Mouse (Mus musculus) testis, postnatal 10 days (tissue): ENCODE measurements around the gene Casp6.

Experiments used
- DNase-seq: peaks from one replicate; pipeline ENCODE4 v3.0.0; 2021; ENCODE audit warnings: low spot score

Casp6 gene

DNA sequence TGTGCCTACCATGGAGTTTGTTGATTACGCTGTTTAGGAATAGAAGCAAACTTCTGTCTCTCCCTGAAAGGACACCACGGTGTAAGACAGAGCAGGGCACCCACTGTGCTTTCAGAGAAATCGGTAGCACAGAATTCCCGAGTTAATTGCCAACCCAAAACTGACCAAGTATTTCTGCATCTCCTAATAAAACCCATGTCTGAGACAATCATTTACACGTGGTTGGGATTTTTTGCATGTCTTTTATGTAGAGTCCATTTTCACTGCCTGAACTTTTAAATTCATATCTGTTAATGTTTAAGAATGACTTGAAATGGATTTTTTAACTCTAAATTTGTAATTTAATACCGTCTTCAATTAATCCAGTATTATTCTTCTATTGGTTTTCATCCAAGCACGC is 22.4 kb downstream of the Casp6 start:
- DNase-seq: no peak

DNA sequence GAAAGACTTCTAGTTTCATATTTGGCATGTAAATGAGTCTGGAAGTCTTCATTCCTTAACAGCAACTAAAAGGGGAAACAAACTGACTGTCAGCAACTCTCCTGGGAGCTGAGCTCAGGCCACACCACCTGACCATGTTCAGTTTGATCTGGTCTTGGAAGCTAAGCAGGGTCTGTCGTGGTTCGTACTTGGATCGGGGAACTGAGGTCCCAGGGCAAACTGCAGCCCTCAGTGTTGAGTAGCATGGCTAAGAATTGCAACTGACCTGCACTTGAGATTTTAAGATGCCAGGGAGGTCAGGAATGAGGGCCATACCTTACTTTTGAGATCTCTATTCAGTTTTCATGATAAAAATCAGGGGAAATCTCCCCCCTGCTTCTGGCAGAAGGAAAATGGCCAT is 24.6 kb downstream of the Casp6 start:
- DNase-seq: no peak

DNA sequence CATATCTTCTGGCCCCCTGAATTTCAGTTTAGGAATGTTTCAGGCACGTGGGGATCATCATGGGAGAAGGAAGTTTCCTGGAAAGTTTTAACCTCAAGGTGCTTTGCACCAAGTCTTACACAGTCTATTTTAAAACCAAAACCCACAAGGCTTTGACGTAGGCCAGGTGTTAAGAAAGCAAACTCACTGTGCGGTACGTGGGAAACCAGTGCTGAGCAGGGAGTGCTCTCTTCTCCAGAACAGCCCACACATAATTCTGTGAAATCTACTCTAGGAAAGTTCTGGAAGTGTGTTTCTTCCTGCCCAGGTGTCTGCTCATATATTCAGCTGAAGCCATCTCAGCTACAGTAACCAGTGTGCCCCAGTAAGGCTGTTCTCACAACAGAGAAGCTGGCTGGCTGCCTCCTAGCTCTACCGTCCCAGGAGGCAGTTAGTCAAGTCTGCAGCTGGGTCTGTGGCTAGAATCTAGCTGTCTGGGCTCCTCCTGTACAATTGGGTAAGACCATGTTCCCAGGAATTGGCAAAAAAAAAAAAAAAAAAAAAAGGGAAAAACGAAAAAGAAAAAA is 29.1 kb downstream of the Casp6 start:
- no peak for DNase-seq

DNA sequence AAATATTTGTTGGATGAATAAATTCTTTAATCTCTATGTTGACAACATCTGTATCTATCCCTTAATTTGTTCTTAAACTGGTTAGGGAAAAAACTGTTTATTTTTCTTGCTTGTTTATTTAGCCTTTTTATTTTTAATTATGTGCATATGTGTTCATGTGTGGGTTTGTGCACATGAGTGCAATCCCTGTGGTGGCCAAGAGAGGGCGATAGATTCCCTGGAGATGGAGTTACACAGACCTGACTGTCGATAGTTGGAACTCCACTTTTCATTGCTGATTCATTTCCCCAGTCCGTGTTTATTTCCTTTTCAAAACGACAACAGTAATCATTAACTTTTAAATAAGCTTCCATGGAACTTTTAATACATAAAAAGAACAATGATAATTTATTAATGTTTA is 31.2 kb downstream of the Casp6 start:
- peak; percentile 46 for DNase-seq

DNA sequence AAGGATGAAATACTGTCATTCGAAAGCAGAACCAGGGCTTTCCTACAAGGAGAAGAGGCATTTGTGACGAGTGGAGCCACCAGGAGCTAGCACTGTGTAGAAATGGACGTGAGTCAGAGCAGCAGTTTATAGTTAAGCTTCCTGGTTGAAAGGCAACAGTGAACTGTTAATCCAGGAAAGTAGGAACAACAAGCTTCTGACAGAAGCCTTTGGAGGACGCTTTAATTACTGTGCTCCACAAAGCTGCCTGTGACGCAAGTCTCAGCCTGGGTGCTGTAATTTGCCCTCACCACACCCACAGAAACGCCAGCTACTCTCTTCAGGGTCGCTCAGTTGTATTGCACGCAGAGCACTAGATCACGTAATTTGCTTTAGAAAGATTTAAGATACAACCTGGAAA is 35.3 kb downstream of the Casp6 start:
- DNase-seq: no peak

DNA sequence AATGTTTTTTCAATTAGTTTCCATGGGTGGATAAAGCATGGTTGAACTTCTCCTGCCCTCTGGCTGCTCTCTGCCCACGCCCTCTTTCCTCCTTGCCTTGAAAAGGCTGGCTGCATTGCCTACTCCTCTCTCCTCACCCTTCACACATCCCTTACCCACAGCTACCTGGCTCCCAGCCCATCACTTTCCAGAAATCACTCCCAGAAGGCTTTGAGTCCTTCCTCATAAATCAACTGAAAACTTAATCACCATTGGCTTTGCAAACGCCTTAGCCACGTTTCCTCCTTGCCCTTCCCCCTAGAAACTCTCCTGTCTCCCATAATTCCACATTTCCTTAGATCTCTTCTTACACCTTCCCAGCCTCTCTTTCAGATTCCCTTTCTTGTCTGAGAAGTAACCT is 36.6 kb downstream of the Casp6 start:
- DNase-seq: no peak

DNA sequence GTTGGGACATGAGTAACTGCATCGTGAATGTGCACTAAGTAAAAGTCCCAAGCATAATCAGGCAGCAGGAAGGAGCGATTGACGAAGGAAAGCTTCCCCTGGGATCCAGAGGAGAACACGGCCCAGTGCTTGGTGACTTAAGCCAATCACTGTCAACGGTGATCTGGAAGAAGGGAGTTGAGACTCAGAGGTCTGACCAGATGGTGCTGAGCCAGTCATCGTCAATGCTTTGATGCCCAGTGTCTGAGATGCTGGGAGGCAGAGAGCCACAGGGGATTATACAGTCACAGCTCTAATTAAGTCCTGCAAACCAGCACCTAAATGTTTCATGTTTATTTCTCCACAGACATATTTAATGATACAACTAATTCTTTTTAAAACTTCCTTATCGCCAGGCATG is 37.8 kb downstream of the Casp6 start:
- no peak for DNase-seq

DNA sequence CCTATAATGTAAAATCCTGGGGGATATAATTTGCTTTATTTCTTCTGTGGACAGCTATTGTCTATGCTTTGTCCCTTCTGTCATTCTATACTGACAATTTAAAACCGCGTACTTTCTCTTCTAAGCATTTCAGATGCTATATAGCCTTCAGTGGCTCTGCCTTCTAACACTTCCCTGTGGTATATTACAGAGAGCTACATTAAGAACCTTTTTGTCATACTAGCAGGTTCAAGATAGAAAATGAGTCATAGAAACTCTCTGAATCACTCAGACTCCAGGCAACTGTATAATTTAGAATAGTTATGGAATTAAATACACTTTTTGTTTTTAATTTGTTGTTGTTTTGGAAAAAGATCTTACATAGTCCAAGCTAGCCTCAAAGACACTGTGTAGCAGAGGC is 39.6 kb downstream of the Casp6 start:
- DNase-seq: no peak

DNA sequence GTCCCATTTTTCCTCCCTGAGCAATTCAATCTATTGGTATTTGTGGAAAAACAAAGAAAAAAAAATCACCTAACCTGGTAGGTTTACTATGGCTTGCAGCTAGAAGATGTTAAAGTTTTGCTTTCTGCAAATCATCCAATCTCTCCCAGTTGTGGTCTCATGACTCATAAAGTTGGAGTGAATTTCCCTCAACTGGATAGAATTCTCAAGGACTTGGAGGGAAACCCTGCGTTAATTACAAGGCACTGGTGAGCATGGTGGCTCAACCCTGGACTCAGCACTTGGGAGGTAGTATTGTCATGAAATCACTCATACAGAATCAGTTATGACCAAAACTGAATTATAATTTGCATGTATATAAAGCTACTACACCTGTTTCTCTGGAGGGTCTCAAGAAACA is 40.1 kb downstream of the Casp6 start:
- DNase-seq: no peak

DNA sequence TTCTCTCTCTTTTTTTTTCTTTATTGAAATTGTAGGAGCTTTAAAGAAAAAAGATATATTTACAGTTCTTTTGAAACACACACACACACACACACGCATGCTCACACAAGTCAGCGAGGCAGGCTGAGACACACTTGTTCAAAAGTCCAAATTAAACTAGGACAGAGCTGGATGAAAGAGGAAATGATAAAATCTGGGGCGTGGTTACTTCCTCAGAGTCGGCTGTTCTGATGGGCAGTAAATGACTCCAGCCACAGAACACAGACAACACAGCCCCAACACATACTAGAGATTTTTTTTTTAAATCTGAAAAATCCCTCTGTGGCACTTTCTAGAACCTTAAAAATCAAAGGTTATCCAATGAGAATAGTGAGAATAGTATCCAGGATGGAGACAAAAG is 42.6 kb downstream of the Casp6 start:
- no peak for DNase-seq

DNA sequence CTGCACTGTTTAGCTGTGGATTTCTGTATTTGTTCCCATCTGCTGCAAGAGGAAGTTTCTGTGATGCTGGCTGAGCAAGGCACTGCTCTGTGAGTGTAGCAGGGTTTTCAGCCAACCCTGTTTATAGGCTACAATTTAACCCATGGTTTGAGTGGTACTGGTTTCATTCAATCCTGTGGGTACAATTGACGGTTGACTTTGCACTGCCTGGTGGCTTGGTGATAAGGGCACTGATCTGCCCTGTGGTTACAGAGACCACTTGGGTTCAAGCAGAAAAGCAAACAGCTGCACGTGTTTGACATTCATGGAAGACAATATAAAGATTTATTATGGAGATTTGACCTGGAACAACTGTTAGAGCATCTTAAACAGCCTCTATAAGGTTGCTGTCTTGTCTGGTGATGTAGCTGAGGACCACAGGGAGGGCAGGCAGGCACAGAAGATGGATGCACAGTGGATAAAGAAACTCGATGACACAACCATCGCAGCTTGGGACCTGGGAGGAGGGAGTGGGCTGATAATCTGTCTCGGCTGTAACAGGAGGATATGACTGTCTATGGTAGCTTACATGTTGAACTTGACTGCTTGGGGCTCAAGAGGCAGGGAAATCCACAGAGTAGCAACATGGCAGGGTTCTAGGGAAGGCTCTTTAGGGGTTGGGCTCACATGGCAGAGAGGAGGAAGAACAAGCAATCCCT is 45.1 kb downstream of the Casp6 start:
- DNase-seq: no peak

DNA sequence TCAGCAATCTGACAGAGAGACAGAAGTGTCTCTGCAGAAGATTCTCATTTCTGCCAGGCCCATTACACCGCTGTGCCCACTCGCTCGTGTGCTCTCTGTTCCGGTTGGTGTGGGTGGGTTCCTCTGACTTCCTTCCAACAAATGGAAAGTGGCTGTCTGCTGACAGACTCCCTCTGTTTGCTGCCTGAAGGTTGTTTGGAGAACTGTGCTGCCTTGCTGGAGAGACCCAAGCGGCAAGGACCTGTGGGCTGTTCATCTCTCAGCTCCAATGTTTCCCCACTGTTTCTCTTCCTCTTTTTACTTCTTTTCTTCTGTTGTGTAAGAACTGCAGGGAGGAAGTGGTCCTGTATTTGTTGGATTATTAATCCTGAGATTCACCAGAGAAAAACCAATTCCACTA is 47.1 kb downstream of the Casp6 start:
- DNase-seq: no peak

DNA sequence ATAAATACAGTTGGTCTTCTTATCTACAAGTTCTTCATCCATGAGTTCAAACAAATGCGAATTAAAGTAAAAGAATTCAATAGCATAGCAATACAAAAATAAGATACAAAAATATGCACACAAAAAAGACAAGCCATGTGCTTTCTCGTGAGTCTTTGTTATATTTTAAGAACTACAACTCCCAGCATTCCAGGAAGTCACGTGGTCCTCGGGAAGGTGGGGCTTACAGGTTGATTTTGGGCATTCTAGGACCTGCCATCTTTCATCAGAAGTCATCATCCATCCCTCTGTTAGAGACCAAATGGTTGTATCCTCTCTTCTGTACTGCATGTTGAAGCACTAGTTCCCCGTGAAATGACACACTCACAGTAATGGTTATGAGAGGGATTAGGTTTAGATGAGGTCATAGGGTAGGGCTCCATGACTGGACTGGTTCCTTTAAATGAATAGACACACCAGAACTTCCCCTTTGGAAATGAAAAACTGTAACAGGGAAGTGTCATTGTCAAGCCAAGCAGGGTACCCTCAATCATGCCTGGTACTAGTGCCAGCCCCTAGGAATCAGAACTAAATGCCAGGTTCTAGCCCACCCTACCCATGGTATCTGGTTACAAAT is 48.0 kb downstream of the Casp6 start:
- DNase-seq: no peak

DNA sequence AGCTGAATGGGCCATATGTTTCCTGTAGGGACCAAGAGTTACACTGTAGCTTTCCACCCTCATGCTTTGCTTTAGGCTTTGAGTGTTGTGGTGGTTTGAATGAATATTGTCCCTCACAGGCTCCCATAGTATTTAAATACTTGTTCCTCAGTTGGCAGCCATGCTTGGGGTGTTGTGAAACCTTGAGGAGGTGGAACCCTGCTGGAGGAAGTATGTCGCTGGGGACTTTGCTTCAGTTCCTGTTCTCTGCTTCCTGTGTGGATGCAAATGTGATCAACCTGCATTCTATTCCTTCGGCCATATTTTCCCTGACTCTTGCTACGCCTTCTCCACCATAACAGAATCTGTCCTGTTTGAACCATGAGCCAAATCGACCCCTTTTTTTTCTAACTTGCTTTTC is 52.1 kb downstream of the Casp6 start:
- no peak for DNase-seq

DNA sequence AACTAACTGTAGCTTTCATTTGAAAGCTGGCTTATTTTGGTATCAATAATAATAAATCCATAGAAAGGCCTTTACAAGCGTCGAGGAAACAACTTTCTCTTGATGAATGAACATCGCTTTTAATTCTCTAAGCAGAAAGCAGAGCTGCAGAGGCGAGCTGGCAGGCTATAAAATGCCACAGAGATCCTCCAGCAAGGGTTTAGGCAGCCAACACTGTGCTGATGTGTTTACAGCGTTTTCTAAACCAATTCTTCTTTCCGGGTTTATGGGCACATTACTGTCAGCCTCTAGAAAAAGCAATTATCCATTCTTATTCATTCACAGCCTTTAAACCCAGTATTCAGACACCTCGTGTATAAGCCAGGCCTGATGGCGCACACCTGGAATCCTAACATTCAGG is 61.3 kb downstream of the Casp6 start:
- DNase-seq: no peak
